27 mouse cellular contexts compared by ENCODE assay signal in genomic region chr11:95352686-95353085, GRCm38 (mm10). TPM values are rescaled to one million over a fixed set of nuclear protein-coding genes. Genes with fewer than 3 reads are reported as not detected.
DNase-seq lines count a peak whose midpoint lies in the region; ATAC-seq and TF ChIP-seq lines count a peak whose summit lies in the region.
"Had no signal": no experiment of that assay in that cellular context is flagged by ENCODE, and none has a peak within 500 bp of the region (broad histone marks: within the 10 kb centered on the region; RNA-seq: fewer than 3 reads in every experiment).

No protein-coding gene starts in this region.

- H3K9ac ChIP-seq in heart, embryonic 13.5 days, result no peak overlapping the region
- H3K9ac ChIP-seq in midbrain, postnatal 0 days (replicated peaks; ENCODE audit: low read length, poor library complexity, severe bottlenecking), result no peak overlapping the region
- no peak overlapping the region for H3K9ac ChIP-seq in midbrain, embryonic 16.5 days (ENCODE audit: low read depth, low read length)
- no peak overlapping the region; the same call in 1 of the 2 replicates for H3K9ac ChIP-seq in liver, embryonic 14.5 days (replicated peaks)
- H3K9ac ChIP-seq: embryonic facial prominence, embryonic 15.5 days; heart, embryonic 12.5 days; hindbrain, embryonic 12.5 days; neural tube, embryonic 12.5 days had no signal

- peaks cover 16% of the 10 kb centered on the region for H3K36me3 ChIP-seq in heart, embryonic 13.5 days
- no peaks in the 10 kb centered on the region for H3K36me3 ChIP-seq in midbrain, postnatal 0 days (ENCODE audit: insufficient read depth, low read length)
- no peaks in the 10 kb centered on the region for H3K36me3 ChIP-seq in midbrain, embryonic 16.5 days (ENCODE audit: control insufficient read depth, insufficient read depth, low read length)
- peaks cover 87% of the 10 kb centered on the region for H3K36me3 ChIP-seq in liver, embryonic 14.5 days (replicated peaks; ENCODE audit: control insufficient read depth, insufficient read depth, low read depth)
- H3K36me3 ChIP-seq: hindbrain, embryonic 12.5 days; neural tube, embryonic 12.5 days had no signal

- no peak overlapping the region for H3K27ac ChIP-seq in heart, embryonic 13.5 days (replicated peaks)
- H3K27ac ChIP-seq in midbrain, postnatal 0 days (ENCODE audit: low read depth, low read length), result no peak overlapping the region
- no peak overlapping the region for H3K27ac ChIP-seq in midbrain, embryonic 16.5 days (ENCODE audit: low read length)
- peak overlapping the region; percentile 99 for H3K27ac ChIP-seq in liver, embryonic 14.5 days
- H3K27ac ChIP-seq: embryonic facial prominence, embryonic 15.5 days; forebrain, embryonic 10.5 days; hindbrain, embryonic 12.5 days; limb, embryonic 10.5 days; neural tube, embryonic 12.5 days had no signal

- H3K4me2 ChIP-seq in heart, embryonic 13.5 days, result peak overlapping the region; percentile 25; the same call in 1 of the 2 replicates
- no peak overlapping the region for H3K4me2 ChIP-seq in midbrain, postnatal 0 days (ENCODE audit: low read depth, low read length, poor library complexity, severe bottlenecking)
- H3K4me2 ChIP-seq in midbrain, embryonic 16.5 days (ENCODE audit: low read length), result no peak overlapping the region
- H3K4me2 ChIP-seq in liver, embryonic 14.5 days (ENCODE audit: low read depth), result peak overlapping the region; percentile 14; the same call in 1 of the 2 replicates
- H3K4me2 ChIP-seq: embryonic facial prominence, embryonic 15.5 days; heart, embryonic 12.5 days; hindbrain, embryonic 12.5 days; midbrain, embryonic 11.5 days; neural tube, embryonic 12.5 days had no signal

- DNase-seq in heart, adult 9 months (ENCODE audit: low spot score in 2 of 2), result no peak
- DNase-seq in midbrain, postnatal 0 days (ENCODE audit: low spot score), result no peak
- peak; percentile 68 for DNase-seq in 416B (ENCODE audit: low read depth)
- no peak for DNase-seq in liver, embryonic 14.5 days (ENCODE audit: low read depth in 3 of 3, low spot score in 3 of 3)
- DNase-seq in embryo, embryonic 10 days (ENCODE audit: low spot score), result no peak
- DNase-seq in embryo, embryonic 11 days, result no peak
- DNase-seq: adrenal gland, postnatal 10 days; B cell, adult 2 months; cerebellum, adult 2 months; cerebellum, postnatal 25 days; gastrocnemius, postnatal 10 days; heart, postnatal 14 days; kidney, adult 11 months; lung, postnatal 10 days; retina, postnatal 1 day; right cerebral cortex, postnatal 25 days; spleen, adult 18-20 months had no signal

- no peak overlapping the region for H3K4me3 ChIP-seq in heart, embryonic 13.5 days
- no peak overlapping the region for H3K4me3 ChIP-seq in midbrain, postnatal 0 days (ENCODE audit: low read depth, low read length)
- H3K4me3 ChIP-seq in midbrain, embryonic 16.5 days (ENCODE audit: low read depth, low read length), result no peak overlapping the region
- H3K4me3 ChIP-seq in liver, embryonic 14.5 days (ENCODE audit: insufficient read depth in 1 of 2, low read depth in 2 of 2, low read length in 2 of 2), result no peak overlapping the region
- H3K4me3 ChIP-seq: embryonic facial prominence, embryonic 15.5 days; forebrain, embryonic 10.5 days; heart, embryonic 12.5 days; hindbrain, embryonic 12.5 days; limb, embryonic 10.5 days; neural tube, embryonic 12.5 days had no signal

- TF ChIP-seq CTCF in midbrain, postnatal 0 days (IDR thresholded peaks at IDR 0.05), result 0 out of 2 replicates have a peak, but pooled peaks have one; percentile 1
- TF ChIP-seq CTCF in liver, embryonic 14.5 days (IDR thresholded peaks at IDR 0.05; ENCODE audit: low read depth), result 0 out of 2 replicates have a peak, but pooled peaks have one; percentile 7

- no peaks in the 10 kb centered on the region for H3K9me3 ChIP-seq in heart, embryonic 13.5 days
- no peaks in the 10 kb centered on the region for H3K9me3 ChIP-seq in midbrain, postnatal 0 days (ENCODE audit: low read length)
- H3K9me3 ChIP-seq in midbrain, embryonic 16.5 days (replicated peaks; ENCODE audit: control insufficient read depth, low read length, poor library complexity, severe bottlenecking), result no peaks in the 10 kb centered on the region
- no peaks in the 10 kb centered on the region for H3K9me3 ChIP-seq in liver, embryonic 14.5 days (ENCODE audit: control insufficient read depth, low read length)
- H3K9me3 ChIP-seq: embryonic facial prominence, embryonic 15.5 days; forebrain, embryonic 10.5 days; heart, embryonic 12.5 days; hindbrain, embryonic 12.5 days; limb, embryonic 10.5 days; neural tube, embryonic 12.5 days had no signal

- ATAC-seq in heart, embryonic 13.5 days (ENCODE audit: extremely low read depth, insufficient number of reproducible peaks, low FRiP score, low TSS enrichment), result no peak
- no peak for ATAC-seq in midbrain, postnatal 0 days (ENCODE audit: low FRiP score)
- ATAC-seq in midbrain, embryonic 16.5 days, result no peak
- no peak for ATAC-seq in liver, embryonic 14.5 days (ENCODE audit: insufficient read depth)
- ATAC-seq: forebrain, embryonic 16.5 days had no signal

- H3K27me3 ChIP-seq in heart, embryonic 13.5 days (replicated peaks), result no peaks in the 10 kb centered on the region
- no peaks in the 10 kb centered on the region for H3K27me3 ChIP-seq in midbrain, postnatal 0 days (ENCODE audit: insufficient read depth, low read length)
- no peaks in the 10 kb centered on the region for H3K27me3 ChIP-seq in midbrain, embryonic 16.5 days (ENCODE audit: control insufficient read depth, insufficient read depth, low read depth, low read length)
- H3K27me3 ChIP-seq in liver, embryonic 14.5 days (ENCODE audit: control insufficient read depth, insufficient read depth, low read length), result no peaks in the 10 kb centered on the region
- H3K27me3 ChIP-seq: embryonic facial prominence, embryonic 15.5 days; heart, embryonic 12.5 days; hindbrain, embryonic 12.5 days; neural tube, embryonic 12.5 days had no signal

- H3K4me1 ChIP-seq in heart, embryonic 13.5 days, result peaks cover 38% of the 10 kb centered on the region
- no peaks in the 10 kb centered on the region for H3K4me1 ChIP-seq in midbrain, postnatal 0 days (ENCODE audit: insufficient read depth, low read length)
- H3K4me1 ChIP-seq in midbrain, embryonic 16.5 days (ENCODE audit: control insufficient read depth, insufficient read depth, low read length), result peaks cover 4% of the 10 kb centered on the region; the same call in 1 of the 2 replicates
- peaks cover 41 to 52% of the 10 kb centered on the region in 2 experiments for H3K4me1 ChIP-seq in liver, embryonic 14.5 days (replicated peaks; ENCODE audit: control insufficient read depth in 2 of 2, insufficient read depth in 2 of 2, low read length in 1 of 2)
- H3K4me1 ChIP-seq: limb, embryonic 10.5 days; neural tube, embryonic 12.5 days had no signal

- 83% methylated on average over 2 of the region's 2 CpGs for WGBS in heart, embryonic 13.5 days
- 83% methylated on average over 2 of the region's 2 CpGs for WGBS in midbrain, postnatal 0 days
- 75% methylated on average over 2 of the region's 2 CpGs for WGBS in midbrain, embryonic 16.5 days
- WGBS in liver, embryonic 14.5 days (ENCODE audit: insufficient replicate concordance), result 74% methylated on average over 2 of the region's 2 CpGs

- no peak for TF ChIP-seq EP300 in liver, embryonic 14.5 days (IDR thresholded peaks at IDR 0.05; ENCODE audit: low read depth)

RNA-seq across cellular contexts. Expression of gene Fam117a, which starts 15.9 kb away (rescaled TPM):
- polyA plus RNA-seq in heart, embryonic 13.5 days (2015; fragmentation: Nextera tagmentation; extraction: Ambion mirVana), result 6.3 and 7.7 TPM in 2 replicates
- 5.3 and 6.1 TPM in 2 replicates for total RNA-seq in midbrain, postnatal 0 days (2014; rRNA removed)
- polyA plus RNA-seq in midbrain, postnatal 0 days (2015; fragmentation: Nextera tagmentation; extraction: Ambion mirVana), result 1.1 and 1.6 TPM in 2 replicates
- polyA plus RNA-seq in midbrain, embryonic 16.5 days (2015; fragmentation: Nextera tagmentation; extraction: Ambion mirVana), result 2.1 and 2.2 TPM in 2 replicates
- 103 and 114 TPM in 2 replicates for polyA plus RNA-seq in liver, embryonic 14.5 days (2012; rRNA removed)
- polyA plus RNA-seq in liver, embryonic 14.5 days (2014; fragmentation: Nextera tagmentation; extraction: Ambion mirVana), result 71.6 and 80.9 TPM in 2 replicates

RNA-seq across cellular contexts. Expression of gene Slc35b1, which starts 31.8 kb away (rescaled TPM):
- polyA plus RNA-seq in heart, embryonic 13.5 days (2015; fragmentation: Nextera tagmentation; extraction: Ambion mirVana), result 77.2 and 78.4 TPM in 2 replicates
- 92.4 and 99.1 TPM in 2 replicates for total RNA-seq in midbrain, postnatal 0 days (2014; rRNA removed)
- polyA plus RNA-seq in midbrain, postnatal 0 days (2015; fragmentation: Nextera tagmentation; extraction: Ambion mirVana), result 154 and 168 TPM in 2 replicates
- polyA plus RNA-seq in midbrain, embryonic 16.5 days (2015; fragmentation: Nextera tagmentation; extraction: Ambion mirVana), result 144 and 157 TPM in 2 replicates
- 24.1 and 24.6 TPM in 2 replicates for polyA plus RNA-seq in liver, embryonic 14.5 days (2012; rRNA removed)
- 37.4 and 44.9 TPM in 2 replicates for polyA plus RNA-seq in liver, embryonic 14.5 days (2014; fragmentation: Nextera tagmentation; extraction: Ambion mirVana)

RNA-seq across cellular contexts. Expression of gene Kat7, which starts 42.6 kb away (rescaled TPM):
- 44.2 and 46.0 TPM in 2 replicates for polyA plus RNA-seq in heart, embryonic 13.5 days (2015; fragmentation: Nextera tagmentation; extraction: Ambion mirVana)
- total RNA-seq in midbrain, postnatal 0 days (2014; rRNA removed), result 72.5 and 113 TPM in 2 replicates
- polyA plus RNA-seq in midbrain, postnatal 0 days (2015; fragmentation: Nextera tagmentation; extraction: Ambion mirVana), result 65.6 and 72.7 TPM in 2 replicates
- polyA plus RNA-seq in midbrain, embryonic 16.5 days (2015; fragmentation: Nextera tagmentation; extraction: Ambion mirVana), result 65.8 and 69.1 TPM in 2 replicates
- 16.3 and 19.4 TPM in 2 replicates for polyA plus RNA-seq in liver, embryonic 14.5 days (2012; rRNA removed)
- polyA plus RNA-seq in liver, embryonic 14.5 days (2014; fragmentation: Nextera tagmentation; extraction: Ambion mirVana), result 23.6 and 26.7 TPM in 2 replicates

Comparison
In these comparisons a context has a peak if more than half of its experiments do, and no peak if none do; other contexts are left out.
1. H3K4me2 ChIP-seq: peak in heart, embryonic 13.5 days (single experiment) and liver, embryonic 14.5 days (single experiment); none in midbrain, postnatal 0 days (single experiment) and midbrain, embryonic 16.5 days (single experiment).